Mouse (Mus musculus) Patski (cell line): ENCODE data around the gene Dnajc25. TPM values are rescaled to one million over a fixed set of nuclear protein-coding genes. Genes with fewer than 3 reads are reported as not detected.

Experiments used
- ATAC-seq: fragments of 100-300 bp; one replicate; pipeline ENCODE4 v1.8.0; 2021
- CTCF ChIA-PET: fragments of 350-600 bp; sonication (Branson Sonifier 250); formaldehyde crosslinking; loops from one replicate; lab custom pipeline; 2022; ENCODE audit warnings: inconsistent platforms; lab: Charles Lee
- POLR2A ChIA-PET: fragments of 350-600 bp; sonication (Branson Sonifier 250); formaldehyde crosslinking; loops from one replicate; lab custom pipeline; 2022; ENCODE audit warnings: antibody characterized with exemption, inconsistent platforms; lab: Charles Lee
- DNase-seq: peaks from one replicate; pipeline ENCODE4 v3.0.0-alpha.2; 2011; ENCODE audit warnings: low read depth, low spot score
- H3K27me3 ChIP-seq: fragments of 371-371 bp; one replicate; pipeline ENCODE4 v1.5.1; 2021
- CTCF ChIP-seq: fragments of 100-300 bp; IDR thresholded peaks from one replicate; pipeline ENCODE4 v1.5.1; 2021
- in situ Hi-C: fragments of 300-500 bp; cut with MboI; formaldehyde crosslinking; loops from 3 replicates; pipeline ENCODE4 v1.11.1; 2018; ENCODE audit warnings: low pct_unique_long_range_greater_than_20kb, mixed read lengths
- polyA plus RNA-seq: library from polyadenylated mRNA; unstranded; gene quantifications from one replicate; pipeline ENCODE4 v1.2.3, GENCODE M21; 2021

The Dnajc25 gene
- polyA plus RNA-seq, 1 experiment from 2014 or later = 7.7 TPM

GRCm38 (mm10) chr4:59002948-59003805 lies 8.3 kb downstream of the Dnajc25 start, which contains the start of gene Gm20503:
Gm20503 (plus strand) TSS chr4:59003210.
- DNase-seq (no peak), ATAC-seq (peak; percentile 88)
- ChIA-PET POLR2A (no interaction called here), CTCF (interaction anchor here (0.6 kb wide), 1 partner anchor 106 kb away, joined by 3 read pairs; no protein-coding TSS in a partner anchor)
- in situ Hi-C loops = no loop called here
- no peaks in the 10 kb centered on the region for H3K27me3 ChIP-seq
- no peak for TF ChIP-seq CTCF

- H3K27me3 ChIP-seq = no peaks in the 10 kb centered on the region
- ChIA-PET POLR2A (interaction anchor here (1.1 kb wide), 1 partner anchor 91 kb away, joined by 3 read pairs; the partner anchor contains the start of gene Ecpas), CTCF (no interaction called here)
- DNase-seq (no peak), ATAC-seq (no peak)
- in situ Hi-C loops = no loop called here
- no peak for TF ChIP-seq CTCF
Measured at GRCm38 (mm10) chr4:59003806-59004200, 8.9 kb downstream of the Dnajc25 start.

- CTCF ChIA-PET = no interaction called here
- no peaks in the 10 kb centered on the region for H3K27me3 ChIP-seq
- TF ChIP-seq CTCF = no peak
- ATAC-seq (no peak), DNase-seq (no peak)
- in situ Hi-C loops = no loop called here
- POLR2A ChIA-PET = no interaction called here
Measured at GRCm38 (mm10) chr4:59006211-59006610, 11.3 kb downstream of the Dnajc25 start.

- POLR2A ChIA-PET = no interaction called here
- in situ Hi-C loops = no loop called here
- CTCF ChIA-PET = interaction anchor here (0.7 to 1.1 kb wide), 2 partner anchors 15 to 22 kb away, joined by 3 read pairs; no protein-coding TSS in a partner anchor
- no peaks in the 10 kb centered on the region for H3K27me3 ChIP-seq
- ATAC-seq (no peak), DNase-seq (no peak)
- no peak for TF ChIP-seq CTCF
Measured at GRCm38 (mm10) chr4:59007016-59007415, 12.2 kb downstream of the Dnajc25 start.

GRCm38 (mm10) chr4:59007974-59008373 lies 13.1 kb downstream of the Dnajc25 start:
- POLR2A ChIA-PET = interaction anchor here (0.7 kb wide), 1 partner anchor 417 kb away, joined by 5 read pairs; no protein-coding TSS in a partner anchor
- H3K27me3 ChIP-seq = no peaks in the 10 kb centered on the region
- no peak for DNase-seq
- ATAC-seq = no peak
- CTCF ChIA-PET = interaction anchor here (1.1 to 1.5 kb wide), 2 partner anchors 14 to 29 kb away, joined by 3 to 6 read pairs; no protein-coding TSS in a partner anchor
- no peak for TF ChIP-seq CTCF
- in situ Hi-C loops = no loop called here

- no peak for TF ChIP-seq CTCF
- DNase-seq (no peak), ATAC-seq (no peak)
- POLR2A ChIA-PET = no interaction called here
- in situ Hi-C loops = no loop called here
- H3K27me3 ChIP-seq = no peaks in the 10 kb centered on the region
- CTCF ChIA-PET = interaction anchor here (1.5 kb wide), 1 partner anchor 10 kb away, joined by 6 read pairs; no protein-coding TSS in a partner anchor
Measured at GRCm38 (mm10) chr4:59009186-59009585, 14.3 kb downstream of the Dnajc25 start.

GRCm38 (mm10) chr4:59009696-59010095 lies 14.8 kb downstream of the Dnajc25 start:
- ATAC-seq (no peak), DNase-seq (no peak)
- TF ChIP-seq CTCF = no peak
- ChIA-PET CTCF (interaction anchor here (1.5 kb wide), 1 partner anchor 10 kb away, joined by 6 read pairs; no protein-coding TSS in a partner anchor), POLR2A (no interaction called here)
- in situ Hi-C loops = no loop called here
- H3K27me3 ChIP-seq = no peaks in the 10 kb centered on the region

- no peak for DNase-seq
- in situ Hi-C loops = no loop called here
- ChIA-PET CTCF (interaction anchor here (2.0 to 2.1 kb wide), 2 partner anchors 12 to 25 kb away, joined by 8 to 9 read pairs; no protein-coding TSS in a partner anchor), POLR2A (no interaction called here)
- no peak for TF ChIP-seq CTCF
- ATAC-seq = no peak
- no peaks in the 10 kb centered on the region for H3K27me3 ChIP-seq
Measured at GRCm38 (mm10) chr4:59011446-59011845, 16.6 kb downstream of the Dnajc25 start.

- DNase-seq (no peak), ATAC-seq (no peak)
- CTCF ChIA-PET = no interaction called here
- POLR2A ChIA-PET = no interaction called here
- in situ Hi-C loops = no loop called here
- no peak for TF ChIP-seq CTCF
- H3K27me3 ChIP-seq = no peaks in the 10 kb centered on the region
Measured at GRCm38 (mm10) chr4:59015181-59015580, 20.3 kb downstream of the Dnajc25 start.

- DNase-seq = no peak
- POLR2A ChIA-PET = no interaction called here
- in situ Hi-C loops = no loop called here
- no peak for ATAC-seq
- CTCF ChIA-PET = interaction anchor here (1.3 kb wide), 1 partner anchor 30 kb away, joined by 3 read pairs; no protein-coding TSS in a partner anchor
- no peaks in the 10 kb centered on the region for H3K27me3 ChIP-seq
- no peak for TF ChIP-seq CTCF
Measured at GRCm38 (mm10) chr4:59016922-59017321, 22.1 kb downstream of the Dnajc25 start.

- POLR2A ChIA-PET = no interaction called here
- CTCF ChIA-PET = no interaction called here
- ATAC-seq = no peak
- DNase-seq = no peak
- no peak for TF ChIP-seq CTCF
- no peaks in the 10 kb centered on the region for H3K27me3 ChIP-seq
- in situ Hi-C loops = no loop called here
Measured at GRCm38 (mm10) chr4:59034325-59034917, 39.6 kb downstream of the Dnajc25 start.
